Mouse (Mus musculus) MEL (cell line): ENCODE measurements around the gene Gemin8. TPM values are rescaled to one million over a fixed set of nuclear protein-coding genes. Genes with fewer than 3 reads are reported as not detected.

Experiments used
- DNase-seq: peaks from one replicate; pipeline ENCODE4 v3.0.0; 2011; ENCODE audit warnings: low read depth, low spot score
- H3K27ac ChIP-seq: 2 replicates; pipeline ENCODE4 v1.5.1; 2012; ENCODE audit warnings: low read depth, mild to moderate bottlenecking, control low read depth, low read length, moderate library complexity; ENCODE audit not compliant: control insufficient read depth
- H3K27me3 ChIP-seq, 2 experiments: fragments of 150-350 bp in 1 of 2; sonication (generic) in 1 of 2; 2 replicates each; pipeline ENCODE4 v1.6.1; 2012; ENCODE audit warnings: low read length in 2 of 2, mild to moderate bottlenecking in 2 of 2, improper control_type of control experiment in 1 of 2, moderate library complexity in 1 of 2; ENCODE audit not compliant: insufficient read depth in 2 of 2, control insufficient read depth in 1 of 2
- H3K36me3 ChIP-seq, 2 experiments: 2 replicates each; pipeline ENCODE4 v1.6.1; 2012 to 2014; ENCODE audit warnings: low read length in 2 of 2, improper control_type of control experiment in 1 of 2, inconsistent platforms in 1 of 2, mild to moderate bottlenecking in 1 of 2; ENCODE audit not compliant: insufficient read depth in 2 of 2, control insufficient read depth in 1 of 2
- H3K4me1 ChIP-seq, 2 experiments: fragments of 150-350 bp in 1 of 2; sonication (generic) in 1 of 2; 2 replicates each; pipeline ENCODE4 v1.6.1; 2012; ENCODE audit warnings: low read length in 2 of 2, improper control_type of control experiment in 1 of 2, mild to moderate bottlenecking in 1 of 2; ENCODE audit not compliant: insufficient read depth in 2 of 2, control insufficient read depth in 1 of 2
- H3K4me3 ChIP-seq, 2 experiments: fragments of 150-350 bp in 1 of 2; sonication (generic) in 1 of 2; 2 replicates each; pipeline ENCODE4 v1.5.1; 2012; ENCODE audit warnings: low read depth in 2 of 2, low read length in 2 of 2, mild to moderate bottlenecking in 2 of 2, moderate library complexity in 2 of 2, control low read depth in 1 of 2, improper control_type of control experiment in 1 of 2; ENCODE audit not compliant: control insufficient read depth in 1 of 2, insufficient read depth in 1 of 2
- H3K79me2 ChIP-seq: 2 replicates; pipeline ENCODE4 v1.6.1; 2012; ENCODE audit warnings: mild to moderate bottlenecking, low read length, moderate library complexity; ENCODE audit not compliant: control insufficient read depth, poor library complexity, insufficient read depth
- H3K9ac ChIP-seq: 2 replicates; pipeline ENCODE4 v1.6.1; 2012; ENCODE audit warnings: low read depth, mild to moderate bottlenecking, control low read depth, low read length, moderate library complexity; ENCODE audit not compliant: control insufficient read depth, poor library complexity, severe bottlenecking
- H3K9me3 ChIP-seq: fragments of 150-350 bp; sonication (generic); replicated peaks from 2 replicates; pipeline ENCODE4 v1.6.1; 2012; ENCODE audit warnings: mild to moderate bottlenecking, low read length, improper control_type of control experiment, moderate library complexity; ENCODE audit not compliant: insufficient read depth
- BHLHE40 ChIP-seq: IDR thresholded peaks from 2 replicates; pipeline ENCODE4 v1.6.1; 2012; ENCODE audit warnings: low read depth, mild to moderate bottlenecking, inconsistent platforms, low read length, improper control_type of control experiment, borderline replicate concordance
- CHD2 ChIP-seq: IDR thresholded peaks from 2 replicates; pipeline ENCODE4 v1.6.1; 2011; ENCODE audit warnings: low read length, improper control_type of control experiment
- CTCF ChIP-seq, 3 experiments: IDR thresholded peaks in 2 of 3; conservative IDR thresholded peaks in 1 of 3; 2 replicates each; pipeline ENCODE4 v1.5.1; 2011 to 2012; ENCODE audit warnings: low read length in 3 of 3, low read depth in 2 of 3, mild to moderate bottlenecking in 2 of 3, improper control_type of control experiment in 1 of 3, inconsistent platforms in 1 of 3, mixed read lengths in 1 of 3, moderate library complexity in 1 of 3; ENCODE audit not compliant: control insufficient read depth in 1 of 3, insufficient read depth in 1 of 3, poor library complexity in 1 of 3, severe bottlenecking in 1 of 3
- E2F4 ChIP-seq: IDR thresholded peaks from 2 replicates; pipeline ENCODE4 v1.6.1; 2011; ENCODE audit warnings: low read depth, low read length, improper control_type of control experiment, borderline replicate concordance
- ELF1 ChIP-seq: IDR thresholded peaks from 2 replicates; pipeline ENCODE4 v1.6.1; 2014; ENCODE audit warnings: low read depth, mild to moderate bottlenecking, inconsistent platforms, low read length, improper control_type of control experiment, moderate library complexity
- EP300 ChIP-seq, 2 experiments: IDR thresholded peaks; 2 replicates each; pipeline ENCODE4 v1.6.1; 2011; ENCODE audit warnings: improper control_type of control experiment in 2 of 2, low read length in 2 of 2, low read depth in 1 of 2, mild to moderate bottlenecking in 1 of 2
- GABPA ChIP-seq: IDR thresholded peaks from 2 replicates; pipeline ENCODE4 v1.6.1; 2012; ENCODE audit warnings: low read depth, mild to moderate bottlenecking, inconsistent platforms, low read length, improper control_type of control experiment, moderate library complexity
- HCFC1 ChIP-seq: IDR thresholded peaks from 2 replicates; pipeline ENCODE4 v1.6.1; 2012; ENCODE audit warnings: low read depth, mild to moderate bottlenecking, inconsistent platforms, low read length, improper control_type of control experiment, moderate library complexity
- MAFK ChIP-seq: IDR thresholded peaks from 2 replicates; pipeline ENCODE4 v1.6.1; 2011; ENCODE audit warnings: low read depth, mild to moderate bottlenecking, low read length, improper control_type of control experiment, borderline replicate concordance
- MAX ChIP-seq: IDR thresholded peaks from 2 replicates; pipeline ENCODE4 v1.6.1; 2011; ENCODE audit warnings: low read length, improper control_type of control experiment
- MAZ ChIP-seq: IDR thresholded peaks from 2 replicates; pipeline ENCODE4 v1.6.1; 2012; ENCODE audit warnings: low read depth, mild to moderate bottlenecking, inconsistent platforms, low read length, improper control_type of control experiment
- MEF2A ChIP-seq: IDR thresholded peaks from 2 replicates; pipeline ENCODE4 v1.6.1; 2014; ENCODE audit warnings: low read depth, mild to moderate bottlenecking, inconsistent platforms, low read length, improper control_type of control experiment; ENCODE audit not compliant: poor library complexity, insufficient replicate concordance, severe bottlenecking; ENCODE audit errors: extremely low read depth
- MXI1 ChIP-seq: IDR thresholded peaks from 2 replicates; pipeline ENCODE4 v1.6.1; 2011; ENCODE audit warnings: mild to moderate bottlenecking, low read depth, low read length, improper control_type of control experiment
- MYB ChIP-seq: IDR thresholded peaks from 2 replicates; pipeline ENCODE4 v1.6.1; 2011; ENCODE audit warnings: mild to moderate bottlenecking, low read depth, low read length, improper control_type of control experiment
- MYC ChIP-seq: IDR thresholded peaks from 2 replicates; pipeline ENCODE4 v1.6.1; 2011; ENCODE audit warnings: low read depth, mild to moderate bottlenecking, low read length, improper control_type of control experiment, moderate library complexity
- NELFE ChIP-seq: IDR thresholded peaks from 2 replicates; pipeline ENCODE4 v1.6.1; 2011; ENCODE audit warnings: low read depth, low read length, improper control_type of control experiment
- NRF1 ChIP-seq: IDR thresholded peaks from 2 replicates; pipeline ENCODE4 v1.6.1; 2014; ENCODE audit warnings: low read depth, mild to moderate bottlenecking, inconsistent platforms, low read length, improper control_type of control experiment, moderate library complexity; ENCODE audit not compliant: poor library complexity, insufficient read depth, severe bottlenecking
- POLR2A ChIP-seq, 2 experiments: IDR thresholded peaks; 2 replicates each; pipeline ENCODE4 v1.6.1; 2011 to 2012; ENCODE audit warnings: low read length in 2 of 2, mild to moderate bottlenecking in 2 of 2, control low read depth in 1 of 2, improper control_type of control experiment in 1 of 2, low read depth in 1 of 2, moderate library complexity in 1 of 2; ENCODE audit not compliant: control insufficient read depth in 1 of 2, insufficient read depth in 1 of 2, poor library complexity in 1 of 2
- POLR2AphosphoS2 ChIP-seq: IDR thresholded peaks from 2 replicates; pipeline ENCODE4 v1.6.1; 2011; ENCODE audit warnings: low read length, improper control_type of control experiment
- POLR2AphosphoS5 ChIP-seq: IDR thresholded peaks from 2 replicates; pipeline ENCODE4 v1.6.1; 2012; ENCODE audit warnings: low read depth, borderline replicate concordance, mild to moderate bottlenecking, inconsistent platforms, low read length, moderate library complexity, mixed read lengths
- RAD21 ChIP-seq: IDR thresholded peaks from 2 replicates; pipeline ENCODE4 v1.6.1; 2011; ENCODE audit warnings: mild to moderate bottlenecking, low read depth, low read length, improper control_type of control experiment
- SIN3A ChIP-seq: IDR thresholded peaks from 2 replicates; pipeline ENCODE4 v1.6.1; 2012; ENCODE audit warnings: low read length, improper control_type of control experiment, inconsistent platforms
- SMC3 ChIP-seq: IDR thresholded peaks from 2 replicates; pipeline ENCODE4 v1.6.1; 2011; ENCODE audit warnings: low read depth, low read length, improper control_type of control experiment
- TAL1 ChIP-seq: IDR thresholded peaks from 2 replicates; pipeline ENCODE4 v1.6.1; 2012; ENCODE audit warnings: mild to moderate bottlenecking, inconsistent platforms, low read length, moderate library complexity, mixed read lengths
- TBP ChIP-seq: IDR thresholded peaks from 2 replicates; pipeline ENCODE4 v1.8.0; 2011; ENCODE audit warnings: low read depth, low read length, improper control_type of control experiment
- TCF12 ChIP-seq: IDR thresholded peaks from 2 replicates; pipeline ENCODE4 v1.6.1; 2014; ENCODE audit warnings: low read depth, mild to moderate bottlenecking, inconsistent platforms, low read length, improper control_type of control experiment, moderate library complexity
- USF1 ChIP-seq: IDR thresholded peaks from 2 replicates; pipeline ENCODE4 v1.6.1; 2014; ENCODE audit warnings: low read depth, mild to moderate bottlenecking, inconsistent platforms, low read length, improper control_type of control experiment, moderate library complexity
- USF2 ChIP-seq, 2 experiments: IDR thresholded peaks; 2 replicates each; pipeline ENCODE4 v1.6.1; 2011 to 2012; ENCODE audit warnings: improper control_type of control experiment in 2 of 2, low read length in 2 of 2, borderline replicate concordance in 1 of 2, inconsistent platforms in 1 of 2, low read depth in 1 of 2, mild to moderate bottlenecking in 1 of 2; ENCODE audit not compliant: insufficient read depth in 1 of 2
- ZKSCAN1 ChIP-seq: IDR thresholded peaks from 2 replicates; pipeline ENCODE4 v1.6.1; 2012; ENCODE audit warnings: low read depth, mild to moderate bottlenecking, inconsistent platforms, low read length, improper control_type of control experiment, moderate library complexity
- ZMIZ1 ChIP-seq: IDR thresholded peaks from 2 replicates; pipeline ENCODE4 v1.6.1; 2012; ENCODE audit warnings: low read depth, mild to moderate bottlenecking, inconsistent platforms, low read length, improper control_type of control experiment, moderate library complexity
- polyA plus RNA-seq, 2 experiments: library from polyadenylated mRNA; stranded (reverse) in 1 of 2; unstranded in 1 of 2; fragments of >175 nt in 1 of 2; fragments of >200 nt in 1 of 2; gene quantifications; 2 replicates each; pipeline versions ENCODE4 v1.2.1 to v1.2.4; 2012; ENCODE audit warnings: low replicate concordance in 2 of 2, low read depth in 1 of 2; ENCODE audit not compliant: insufficient read length in 2 of 2, insufficient read depth in 1 of 2, missing spikeins in 1 of 2
- total RNA-seq: library from RNA; depleted of rRNA; stranded (reverse); fragments of 300-350 nt; gene quantifications from 2 replicates; pipeline ENCODE4 v1.2.3, GENCODE M21; 2012; rRNA removed

Gemin8 gene
- total RNA-seq, result 13.2 and 15.1 TPM in 2 replicates
- 10 to 100 TPM in 1 of 2 experiments, not detected in 1; 35.8 TPM for polyA plus RNA-seq

DNA sequence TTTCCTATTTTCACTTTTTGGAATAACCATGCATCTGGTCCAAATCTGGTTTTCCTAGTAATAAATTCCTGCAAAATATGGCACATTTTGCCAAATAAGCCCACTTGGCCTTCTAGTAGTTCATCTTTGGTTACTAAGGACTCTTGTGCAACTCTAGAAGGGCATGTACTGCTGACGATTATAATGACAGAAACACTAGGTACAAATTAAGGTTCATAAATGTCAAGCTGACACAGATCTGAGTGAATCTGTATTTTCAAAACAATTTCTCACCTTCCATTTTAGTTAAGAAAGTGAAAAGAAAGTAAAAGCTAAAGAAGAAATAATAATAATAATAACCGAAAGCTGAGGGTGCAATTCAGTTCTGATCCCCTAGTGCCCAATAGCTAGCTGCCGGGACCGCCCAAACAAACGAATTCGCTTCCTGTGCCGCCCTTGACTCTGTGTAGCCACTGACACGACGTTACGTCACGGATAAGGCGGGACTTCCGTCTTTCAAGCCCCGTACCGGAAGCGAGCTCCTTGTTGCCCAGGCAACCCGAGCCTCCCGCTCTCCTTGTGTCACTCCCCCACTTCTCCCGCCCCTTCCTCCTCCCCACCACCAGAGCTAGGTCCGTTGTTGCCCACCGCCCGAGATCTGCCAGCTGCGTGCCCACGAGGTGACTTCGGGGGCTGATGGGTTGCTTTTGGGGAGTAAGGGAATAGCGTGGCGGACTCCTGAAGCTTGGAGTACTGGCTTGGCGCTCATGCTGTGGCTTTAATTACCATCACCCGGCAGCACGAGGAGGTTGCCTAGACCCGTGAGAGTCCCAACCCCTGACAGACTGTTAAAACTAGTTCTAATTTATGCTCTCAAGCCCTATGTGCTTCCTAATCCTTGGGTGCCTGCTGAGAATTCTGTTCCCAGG is at the start of gene Gemin8:
Gene Gemin8 (plus strand): TSS at position 563 of the 908 bp plus-strand sequence.
- DNase-seq, result peak; percentile 99
- Histone ChIP-seq H3K4me1 (peaks cover 15 to 19% of the 10 kb centered on the region in 2 experiments), H3K79me2 (peaks cover 21% of the 10 kb centered on the region), H3K9me3 (no peaks in the 10 kb centered on the region), H3K27me3 (no peaks in the 10 kb centered on the region), H3K36me3 (peaks cover 0 to 26% of the 10 kb centered on the region in 2 experiments; a peak in 2 of 4 replicates), H3K27ac (peak within 1 kb of the TSS; percentile 91), H3K4me3 (peak within 1 kb of the TSS; percentile 79 to 98), H3K9ac (peak within 1 kb of the TSS; percentile 75)
- TF ChIP-seq MAFK (no peak), SMC3 (no peak), NRF1 (no peak), EP300 (IDR thresholded peaks at IDR 0.05; ENCODE audit: low read depth in 1 of 2, low read length in 2 of 2) (0 out of 4 replicates have a peak, but pooled peaks of 1 of the 2 experiments have one; percentile 20), BHLHE40 (no peak), NELFE (peak; percentile 50; the same call in 1 of the 2 replicates), ZMIZ1 (0 out of 2 replicates have a peak, but pooled peaks have one; percentile 13), E2F4 (peak; percentile 45; the same call in 1 of the 2 replicates), ELF1 (peak; percentile 92), CHD2 (no peak), SIN3A (peak; percentile 83), TAL1 (no peak), USF2 (IDR thresholded peaks at IDR 0.05; ENCODE audit: borderline replicate concordance in 1 of 2, insufficient read depth in 1 of 2, low read depth in 1 of 2, low read length in 2 of 2) (no peak), TCF12 (no peak), MAX (no peak; the same call in 1 of the 2 replicates), MYB (no peak), USF1 (no peak), RAD21 (no peak), ZKSCAN1 (no peak), HCFC1 (peak; percentile 86), MXI1 (peak; percentile 69), GABPA (no peak), TBP (peak; percentile 64), POLR2A (IDR thresholded peaks at IDR 0.05; ENCODE audit: control insufficient read depth in 1 of 2, insufficient read depth in 1 of 2, low read depth in 1 of 2, low read length in 2 of 2, poor library complexity in 1 of 2) (peak; percentile 37 to 55; a peak in 2 of 4 replicates), CTCF (IDR thresholded peaks at IDR 0.05 in 2 of 3, conservative IDR thresholded peaks at IDR 0.05 in 1 of 3; ENCODE audit: control insufficient read depth in 1 of 3, insufficient read depth in 1 of 3, low read depth in 2 of 3, low read length in 3 of 3, poor library complexity in 1 of 3, severe bottlenecking in 1 of 3) (no peak), MAZ (peak; percentile 24; the same call in 1 of the 2 replicates), POLR2AphosphoS5 (no peak), MEF2A (no peak), POLR2AphosphoS2 (peak; percentile 45; the same call in 1 of the 2 replicates), MYC (0 out of 2 replicates have a peak, but pooled peaks have one; percentile 10)
